Mouse (Mus musculus): ENCODE data around the gene Slx1b.

DNA sequence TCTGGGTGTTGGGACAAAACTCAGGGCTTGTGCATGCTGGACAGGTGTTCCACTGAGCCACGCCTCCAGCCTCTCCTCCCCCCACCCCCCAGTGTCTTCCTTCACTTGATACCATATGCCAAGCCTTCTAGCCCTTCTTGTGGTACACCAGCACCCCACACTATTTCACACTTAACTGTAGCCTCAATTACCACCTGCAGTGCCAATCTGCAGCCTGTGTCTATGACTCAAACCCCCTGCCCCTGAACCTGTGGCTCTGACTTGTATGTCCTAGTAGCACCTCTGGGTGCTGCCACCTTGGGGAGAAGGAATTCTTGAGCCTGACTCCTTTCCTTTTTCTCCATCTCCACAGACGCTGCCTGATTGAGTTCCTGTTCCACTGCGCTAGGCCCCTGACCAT is 16.3 kb upstream of the Slx1b start:
- TF ChIP-seq CTCF (IDR thresholded peaks at IDR 0.05; ENCODE audit: control insufficient read depth, insufficient read depth, insufficient replicate concordance, low read depth, low read length) (no peak), POLR2A (IDR thresholded peaks at IDR 0.05; ENCODE audit: control insufficient read depth, low read depth, low read length) (no peak)

All from testis, adult 2 months (tissue).